In the genomic region with DNA sequence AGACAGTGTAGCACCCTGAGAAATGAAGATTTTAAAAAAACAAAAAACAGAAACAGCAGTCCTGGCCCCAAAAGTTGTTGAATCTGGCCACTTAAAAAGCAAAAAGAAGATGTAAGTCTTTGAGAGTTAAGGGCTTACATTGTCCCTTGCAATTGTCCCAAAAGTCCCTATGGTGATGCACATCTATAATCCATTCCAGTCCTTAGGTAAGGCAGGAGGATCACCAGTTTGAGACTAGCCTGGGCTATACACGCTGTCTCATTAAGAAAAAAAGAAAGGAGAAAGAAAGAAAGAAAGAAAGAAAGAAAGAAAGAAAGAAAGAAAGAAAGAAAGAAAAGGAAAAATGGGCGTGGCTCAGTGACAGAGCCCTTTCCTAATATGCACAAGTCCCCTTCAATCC, we compare ENCODE assay signal across 8 mouse cellular contexts. TPM values are rescaled to one million over a fixed set of nuclear protein-coding genes. Genes with fewer than 3 reads are reported as not detected.
DNase-seq lines count a peak whose midpoint lies in the region; ATAC-seq and TF ChIP-seq lines count a peak whose summit lies in the region.

No protein-coding gene starts in this region.

- TF ChIP-seq CTCF in kidney, postnatal 0 days (IDR thresholded peaks at IDR 0.05; ENCODE audit: low read depth) = no peak
- no peak for TF ChIP-seq CTCF in embryonic fibroblast, embryonic 13.5 days (IDR thresholded peaks at IDR 0.05; ENCODE audit: borderline replicate concordance, insufficient read depth, low read length)
- no peak for TF ChIP-seq CTCF in intestine, postnatal 0 days (IDR thresholded peaks at IDR 0.05; ENCODE audit: low read depth)

- H3K27me3 ChIP-seq in kidney, postnatal 0 days (ENCODE audit: insufficient read depth, low read length) = no peaks in the 10 kb centered on the region
- H3K27me3 ChIP-seq in intestine, postnatal 0 days (replicated peaks; ENCODE audit: control insufficient read depth, insufficient read depth, low read length) = no peaks in the 10 kb centered on the region
- H3K27me3 ChIP-seq in neural tube, embryonic 13.5 days = no peaks in the 10 kb centered on the region

- no peak for DNase-seq in kidney, postnatal 0 days (ENCODE audit: low spot score)
- DNase-seq in kidney, postnatal 36 days = no peak
- no peak for DNase-seq in layer of hippocampus, adult 11-12 months (ENCODE audit: low spot score)
- no peak for DNase-seq in cerebellum, adult 11-12 months
- no peak for DNase-seq in adrenal gland, postnatal 10 days

- 20% methylated on average over 2 of the region's 2 CpGs for WGBS in kidney, postnatal 0 days
- WGBS in intestine, postnatal 0 days = 26% methylated on average over 2 of the region's 2 CpGs
- WGBS in neural tube, embryonic 13.5 days = 25% methylated on average over 2 of the region's 2 CpGs

- no peak for TF ChIP-seq POLR2A in embryonic fibroblast, embryonic 13.5 days (IDR thresholded peaks at IDR 0.05; ENCODE audit: low read depth, low read length)

- H3K9me3 ChIP-seq in kidney, postnatal 0 days (replicated peaks; ENCODE audit: low read length) = no peaks in the 10 kb centered on the region
- no peaks in the 10 kb centered on the region for H3K9me3 ChIP-seq in intestine, postnatal 0 days (ENCODE audit: control insufficient read depth)
- H3K9me3 ChIP-seq in neural tube, embryonic 13.5 days = no peaks in the 10 kb centered on the region

- 0 out of 2 replicates have a peak overlapping the region, but pooled peaks have one; percentile 71 for H3K27ac ChIP-seq in kidney, postnatal 0 days
- peak overlapping the region; percentile 49 for H3K27ac ChIP-seq in embryonic fibroblast, embryonic 13.5 days (ENCODE audit: insufficient read depth, low read length)
- H3K27ac ChIP-seq in intestine, postnatal 0 days (ENCODE audit: low read depth, low read length) = no peak overlapping the region
- H3K27ac ChIP-seq in neural tube, embryonic 13.5 days (replicated peaks) = peak overlapping the region; percentile 98

- peak overlapping the region; percentile 69 for H3K4me2 ChIP-seq in kidney, postnatal 0 days (ENCODE audit: low read length)
- H3K4me2 ChIP-seq in intestine, postnatal 0 days (replicated peaks; ENCODE audit: low read depth) = peak overlapping the region; percentile 75
- H3K4me2 ChIP-seq in neural tube, embryonic 13.5 days = peak overlapping the region; percentile 67

- H3K9ac ChIP-seq in kidney, postnatal 0 days (ENCODE audit: low read depth, low read length) = no peak overlapping the region
- H3K9ac ChIP-seq in intestine, postnatal 0 days (ENCODE audit: low read depth, low read length) = no peak overlapping the region
- H3K9ac ChIP-seq in neural tube, embryonic 13.5 days = peak overlapping the region; percentile 73

- H3K4me1 ChIP-seq in kidney, postnatal 0 days (replicated peaks; ENCODE audit: insufficient read depth, low read length) = peaks cover 49% of the 10 kb centered on the region
- H3K4me1 ChIP-seq in embryonic fibroblast, embryonic 13.5 days (ENCODE audit: control insufficient read depth, insufficient read depth, low read length) = peaks cover 6% of the 10 kb centered on the region; the same call in 1 of the 2 replicates
- peaks cover 11% of the 10 kb centered on the region for H3K4me1 ChIP-seq in intestine, postnatal 0 days (replicated peaks; ENCODE audit: control insufficient read depth, insufficient read depth, low read length)
- peaks cover 59% of the 10 kb centered on the region for H3K4me1 ChIP-seq in neural tube, embryonic 13.5 days (replicated peaks)

- ATAC-seq in kidney, postnatal 0 days (replicated peaks; ENCODE audit: low FRiP score, low read depth) = 0 out of 2 replicates have a peak, but pooled peaks have one; percentile 2
- no peak for ATAC-seq in intestine, postnatal 0 days
- ATAC-seq in neural tube, embryonic 13.5 days (ENCODE audit: low read depth) = peak; percentile 33; the same call in 1 of the 2 replicates

- H3K36me3 ChIP-seq in kidney, postnatal 0 days (ENCODE audit: insufficient read depth, low read length) = no peaks in the 10 kb centered on the region
- H3K36me3 ChIP-seq in intestine, postnatal 0 days (ENCODE audit: control insufficient read depth, insufficient read depth) = no peaks in the 10 kb centered on the region; the same call in 1 of the 2 replicates
- no peaks in the 10 kb centered on the region for H3K36me3 ChIP-seq in neural tube, embryonic 13.5 days

- peak overlapping the region; percentile 28 for H3K4me3 ChIP-seq in kidney, postnatal 0 days (replicated peaks; ENCODE audit: low read depth, low read length)
- peak overlapping the region; percentile 31 for H3K4me3 ChIP-seq in embryonic fibroblast, embryonic 13.5 days (ENCODE audit: insufficient read depth, low read length)
- H3K4me3 ChIP-seq in intestine, postnatal 0 days (ENCODE audit: low read depth, low read length) = peak overlapping the region; percentile 40
- H3K4me3 ChIP-seq in neural tube, embryonic 13.5 days = peak overlapping the region; percentile 41

RNA-seq across cellular contexts. Expression of gene Itpkb, which starts 34.4 kb away (rescaled TPM):
- 6.8 and 7.1 TPM in 2 replicates for polyA plus RNA-seq in kidney, postnatal 0 days (2015; fragmentation: Nextera tagmentation; extraction: Ambion mirVana)
- polyA plus RNA-seq in embryonic fibroblast, embryonic 13.5 days (2011; ENCODE audit: insufficient read length, low read depth, missing spikeins) = 9.7 and 12.5 TPM in 2 replicates
- 2.3 and 3.4 TPM in 2 replicates for polyA plus RNA-seq in intestine, postnatal 0 days (2015; fragmentation: Nextera tagmentation; extraction: Ambion mirVana)
- 3.9 and 4.0 TPM in 2 replicates for polyA plus RNA-seq in neural tube, embryonic 13.5 days (2015; fragmentation: Nextera tagmentation; extraction: Ambion mirVana)
- total RNA-seq in adrenal gland, postnatal 10 days (2021) = 10 to 100 TPM; 59.2 to 73.0 TPM
